Mouse (Mus musculus) brain, embryonic 14.5 days (tissue): ENCODE results near the gene Fam216b.

ENCODE experiments used
- CTCF ChIP-seq: fragments of 200-500 bp; IDR thresholded peaks from 2 replicates; pipeline ENCODE4 v1.5.1; 2012; ENCODE audit warnings: inconsistent platforms, mild to moderate bottlenecking, moderate library complexity, borderline replicate concordance; ENCODE audit not compliant: insufficient read depth, insufficient read length; ENCODE audit errors: extremely low read depth
- POLR2A ChIP-seq: fragments of 200-500 bp; IDR thresholded peaks from 2 replicates; pipeline ENCODE4 v1.6.1; 2012; ENCODE audit warnings: mild to moderate bottlenecking, inconsistent platforms, borderline replicate concordance; ENCODE audit not compliant: poor library complexity, insufficient read depth, insufficient read length, severe bottlenecking; ENCODE audit errors: extremely low read depth

GRCm38 (mm10) chr14:78060609-78060951, 28.2 kb downstream of the Fam216b start:
- no peak for TF ChIP-seq CTCF
- TF ChIP-seq POLR2A: no peak
